Mouse (Mus musculus): ENCODE measurements at regions not wholly inside any gene's neighbourhood (a gene's known extent, or its start where the extent isn't known, plus 50 kb on each side); places are given as distances from the start of the nearest gene placed in this dataset.

DNA sequence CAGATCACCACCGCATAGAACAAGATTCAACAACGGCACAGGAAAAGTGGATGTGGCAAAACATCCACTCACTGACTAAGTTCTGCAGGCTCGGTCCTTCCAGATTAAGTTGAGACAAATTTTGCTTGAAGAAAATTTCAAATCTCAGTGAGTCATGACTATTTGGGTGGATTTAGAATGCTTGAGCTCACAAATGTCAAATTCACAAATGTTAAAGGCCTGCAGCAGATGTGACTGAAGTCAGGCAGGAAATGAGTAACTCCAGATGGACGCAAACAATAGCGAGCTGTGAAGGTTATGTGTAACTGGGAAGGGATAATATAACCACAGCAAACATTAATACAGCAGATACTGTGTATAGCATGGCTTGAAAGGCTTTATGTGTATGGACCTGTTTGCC is 198.5 kb upstream of the Zbtb20 start:
- no peak overlapping the region for H3K4me3 ChIP-seq (replicated peaks)
- no peaks in the 10 kb centered on the region for H3K36me3 ChIP-seq
- H3K4me2 ChIP-seq (replicated peaks): no peak overlapping the region
- H3K27ac ChIP-seq (replicated peaks): no peak overlapping the region
- WGBS: 68% methylated on average over 5 of the region's 5 CpGs
- no peaks in the 10 kb centered on the region for H3K4me1 ChIP-seq
- H3K27me3 ChIP-seq: no peaks in the 10 kb centered on the region
- no peak for ATAC-seq (ENCODE audit: insufficient number of reproducible peaks, low FRiP score, low TSS enrichment, low read depth)
- H3K9ac ChIP-seq: no peak overlapping the region
- H3K9me3 ChIP-seq (replicated peaks): no peaks in the 10 kb centered on the region

DNA sequence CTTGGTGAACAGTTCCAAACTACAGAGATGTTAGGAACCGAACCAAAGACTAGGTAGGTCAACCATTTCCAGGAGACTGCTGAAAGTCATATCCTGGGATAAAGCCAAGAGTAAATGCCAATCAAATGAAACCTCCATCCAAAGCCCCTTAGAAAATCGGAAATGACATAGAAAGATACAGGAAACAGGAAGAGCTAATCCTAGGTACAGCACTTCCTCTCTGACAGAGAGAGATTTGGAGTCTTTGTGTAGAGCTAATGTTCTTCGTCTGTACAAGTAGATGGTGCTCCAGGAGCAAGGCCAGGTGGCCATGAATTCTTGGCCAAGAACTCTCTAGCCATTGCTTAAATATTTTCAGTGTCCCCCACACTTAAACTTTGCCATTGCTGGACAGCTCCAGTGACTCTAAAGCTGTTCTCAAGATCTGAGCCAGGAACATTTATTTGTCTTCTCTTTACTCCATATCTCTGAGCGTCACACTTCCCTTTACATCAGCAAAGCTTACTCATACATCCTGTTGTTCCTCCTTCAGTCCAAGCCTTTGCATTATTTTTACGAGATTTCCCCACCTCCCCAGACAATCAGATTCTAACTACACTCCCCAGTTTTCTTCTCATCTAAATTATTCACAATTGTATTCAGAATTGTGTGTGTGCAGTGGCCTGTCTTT is 199.1 kb upstream of the Zbtb20 start:
- H3K4me3 ChIP-seq (replicated peaks): no peak overlapping the region
- 71% methylated on average over 5 of the region's 5 CpGs for WGBS
- H3K9me3 ChIP-seq (replicated peaks): no peaks in the 10 kb centered on the region
- ATAC-seq (ENCODE audit: insufficient number of reproducible peaks, low FRiP score, low TSS enrichment, low read depth): no peak
- H3K27me3 ChIP-seq: no peaks in the 10 kb centered on the region
- no peak overlapping the region for H3K4me2 ChIP-seq (replicated peaks)
- no peak overlapping the region for H3K27ac ChIP-seq (replicated peaks)
- no peak overlapping the region for H3K9ac ChIP-seq
- H3K4me1 ChIP-seq: no peaks in the 10 kb centered on the region
- no peaks in the 10 kb centered on the region for H3K36me3 ChIP-seq

DNA sequence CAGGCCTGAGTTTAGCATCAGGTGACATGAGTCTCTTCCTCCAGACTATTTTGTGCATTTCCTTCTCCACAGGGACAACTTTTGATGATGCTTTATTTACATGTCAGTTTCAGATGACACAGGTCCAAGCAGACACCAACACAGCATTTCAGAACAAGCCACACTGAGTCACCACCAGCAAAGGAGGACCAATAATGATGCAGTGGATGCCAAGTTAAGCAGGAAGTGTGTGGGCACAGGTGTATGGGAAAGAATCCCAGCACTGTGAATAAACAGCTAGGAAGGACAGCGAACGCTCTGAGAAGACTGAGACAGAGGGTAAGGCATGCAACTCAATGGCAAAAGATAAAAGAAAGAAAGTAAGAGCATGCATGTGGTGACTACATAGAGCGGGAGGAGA is 200.7 kb upstream of the Zbtb20 start:
- no peaks in the 10 kb centered on the region for H3K9me3 ChIP-seq (replicated peaks)
- no peak overlapping the region for H3K27ac ChIP-seq (replicated peaks)
- ATAC-seq (ENCODE audit: insufficient number of reproducible peaks, low FRiP score, low TSS enrichment, low read depth): no peak
- H3K4me2 ChIP-seq (replicated peaks): no peak overlapping the region
- 89% methylated on average over 3 of the region's 3 CpGs for WGBS
- no peaks in the 10 kb centered on the region for H3K27me3 ChIP-seq
- no peaks in the 10 kb centered on the region for H3K4me1 ChIP-seq
- no peak overlapping the region for H3K9ac ChIP-seq
- H3K4me3 ChIP-seq (replicated peaks): no peak overlapping the region
- no peaks in the 10 kb centered on the region for H3K36me3 ChIP-seq

DNA sequence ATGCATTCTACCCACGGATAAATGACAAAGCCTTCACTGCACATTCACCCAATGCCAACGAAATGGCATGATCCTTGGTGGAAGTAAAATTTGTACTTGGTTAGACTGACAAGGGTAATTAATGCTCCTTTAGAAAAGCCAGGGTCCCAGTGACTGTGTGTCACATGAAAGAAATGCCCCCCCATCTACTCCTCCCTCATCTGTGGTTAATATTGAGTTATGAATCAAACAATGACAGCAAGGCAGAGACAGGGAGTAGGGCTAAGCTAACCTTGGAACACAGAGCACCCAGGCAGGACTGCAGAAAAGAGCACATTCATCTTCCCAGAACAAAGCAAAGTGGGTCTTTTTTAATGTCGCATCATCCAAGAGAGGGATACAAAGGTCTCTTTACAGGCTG is 209.1 kb upstream of the Zbtb20 start:
- H3K4me1 ChIP-seq: no peaks in the 10 kb centered on the region
- no peak overlapping the region for H3K27ac ChIP-seq (replicated peaks)
- no peaks in the 10 kb centered on the region for H3K9me3 ChIP-seq (replicated peaks)
- no peak overlapping the region for H3K4me2 ChIP-seq (replicated peaks)
- no peak for ATAC-seq (ENCODE audit: insufficient number of reproducible peaks, low FRiP score, low TSS enrichment, low read depth)
- H3K27me3 ChIP-seq: no peaks in the 10 kb centered on the region
- 76% methylated on average over 3 of the region's 3 CpGs for WGBS
- no peak overlapping the region for H3K9ac ChIP-seq
- no peaks in the 10 kb centered on the region for H3K36me3 ChIP-seq
- no peak overlapping the region for H3K4me3 ChIP-seq (replicated peaks)

DNA sequence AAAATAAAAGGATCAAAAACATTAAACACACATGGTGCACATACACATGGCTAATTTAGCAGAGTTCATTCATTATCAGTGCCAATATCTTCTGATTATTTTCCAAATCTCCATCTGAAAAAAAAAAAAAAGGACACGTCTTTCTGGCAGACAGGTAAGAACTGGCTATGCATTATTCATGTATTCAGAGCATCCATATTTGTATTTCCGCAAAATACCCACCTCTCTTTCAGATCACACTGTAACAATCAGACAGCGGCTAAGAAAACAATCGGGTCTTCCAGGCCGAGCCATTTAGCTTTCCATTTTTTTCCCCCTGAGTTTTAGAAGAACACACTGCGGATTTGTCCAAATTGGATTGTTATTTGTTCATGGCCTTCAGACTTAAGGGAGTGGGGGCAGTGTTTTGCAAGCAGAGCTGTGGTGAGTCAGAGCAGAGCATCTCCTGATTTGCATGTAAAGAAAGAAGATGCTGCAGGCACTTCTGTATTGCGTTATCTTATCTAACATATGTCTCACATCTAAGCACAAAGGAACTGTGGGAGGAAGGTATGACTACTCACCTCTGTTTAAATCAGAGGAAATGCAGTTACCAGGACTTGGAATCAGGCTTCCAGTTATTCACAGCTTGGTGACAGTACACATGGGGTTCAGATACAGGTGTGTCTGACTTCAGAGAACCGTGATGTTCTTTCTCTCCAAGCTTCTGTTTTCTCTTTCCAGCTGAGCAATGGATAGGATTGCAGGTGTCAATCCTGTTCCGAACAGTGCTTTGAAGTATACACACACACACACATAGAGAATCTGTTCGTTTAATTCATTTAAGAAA is 223.6 kb upstream of the Zbtb20 start:
- 78% methylated on average over 10 of the region's 10 CpGs for WGBS
- H3K4me2 ChIP-seq (replicated peaks): no peak overlapping the region

DNA sequence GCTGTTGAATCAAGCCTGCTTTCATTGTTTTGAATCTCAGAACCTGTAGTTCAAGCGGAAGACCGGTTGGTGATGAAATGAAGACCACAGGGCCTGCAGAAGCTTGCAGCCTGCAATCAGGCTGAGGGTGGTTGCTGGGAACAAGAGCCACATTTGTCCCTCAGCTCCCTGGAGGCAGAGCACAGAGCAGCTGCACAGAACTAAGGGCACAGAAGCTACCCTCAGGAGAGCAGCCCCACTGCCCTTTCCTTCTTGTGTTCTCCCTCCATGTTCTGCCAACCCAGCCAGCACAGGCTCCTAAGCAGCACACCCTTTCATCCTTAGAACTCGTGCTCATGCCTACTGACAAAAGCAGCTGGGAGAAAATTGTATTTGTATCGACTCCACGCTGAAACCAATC is 225.9 kb upstream of the Zbtb20 start:
- ATAC-seq (ENCODE audit: insufficient number of reproducible peaks, low FRiP score, low TSS enrichment, low read depth): no peak
- H3K4me2 ChIP-seq (replicated peaks): no peak overlapping the region
- no peaks in the 10 kb centered on the region for H3K4me1 ChIP-seq
- H3K27me3 ChIP-seq: no peaks in the 10 kb centered on the region
- H3K36me3 ChIP-seq: no peaks in the 10 kb centered on the region
- no peak overlapping the region for H3K4me3 ChIP-seq (replicated peaks)
- no peak overlapping the region for H3K9ac ChIP-seq
- no peak overlapping the region for H3K27ac ChIP-seq (replicated peaks)
- WGBS: 47% methylated on average over 5 of the region's 5 CpGs
- no peaks in the 10 kb centered on the region for H3K9me3 ChIP-seq (replicated peaks)

More for the DNA sequence above, 223.6 kb upstream of the Zbtb20 start:
- H3K27ac ChIP-seq (replicated peaks): no peak overlapping the region
- H3K27me3 ChIP-seq: no peaks in the 10 kb centered on the region
- H3K4me3 ChIP-seq (replicated peaks): no peak overlapping the region
- H3K9ac ChIP-seq: no peak overlapping the region
- ATAC-seq (ENCODE audit: insufficient number of reproducible peaks, low FRiP score, low TSS enrichment, low read depth): no peak
- no peaks in the 10 kb centered on the region for H3K9me3 ChIP-seq (replicated peaks)
- no peaks in the 10 kb centered on the region for H3K4me1 ChIP-seq
- H3K36me3 ChIP-seq: no peaks in the 10 kb centered on the region

DNA sequence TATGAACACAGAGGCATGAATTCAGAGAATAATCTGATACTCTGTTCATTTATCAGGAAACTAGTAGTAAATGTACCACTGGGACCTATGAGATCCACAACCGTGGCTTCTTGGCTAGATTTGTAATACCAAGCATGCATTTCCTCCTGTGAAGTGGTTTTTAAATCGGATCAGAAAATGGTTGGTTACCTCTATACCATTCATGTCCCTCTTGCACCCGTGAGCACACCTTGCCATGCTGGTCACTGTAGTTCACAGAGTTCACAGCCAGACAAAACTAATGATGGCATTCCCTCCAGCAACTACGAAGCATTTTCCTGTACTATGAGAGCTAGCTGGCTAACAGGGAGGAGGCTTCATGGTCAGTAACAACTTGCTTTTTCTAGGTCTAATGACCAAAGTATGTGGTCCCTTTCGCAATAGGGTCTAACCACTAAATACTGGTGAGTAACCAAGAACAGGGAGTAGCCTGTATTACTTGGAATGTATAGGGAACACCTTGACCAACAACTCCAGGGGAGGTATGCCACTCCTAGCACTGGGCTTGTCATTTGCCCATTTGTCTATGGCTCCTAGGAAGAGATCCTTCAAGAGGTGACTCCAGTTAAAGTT is 227.0 kb upstream of the Zbtb20 start:
- H3K4me2 ChIP-seq (replicated peaks): no peak overlapping the region
- ATAC-seq (ENCODE audit: insufficient number of reproducible peaks, low FRiP score, low TSS enrichment, low read depth): no peak
- 86% methylated on average over 5 of the region's 5 CpGs for WGBS

DNA sequence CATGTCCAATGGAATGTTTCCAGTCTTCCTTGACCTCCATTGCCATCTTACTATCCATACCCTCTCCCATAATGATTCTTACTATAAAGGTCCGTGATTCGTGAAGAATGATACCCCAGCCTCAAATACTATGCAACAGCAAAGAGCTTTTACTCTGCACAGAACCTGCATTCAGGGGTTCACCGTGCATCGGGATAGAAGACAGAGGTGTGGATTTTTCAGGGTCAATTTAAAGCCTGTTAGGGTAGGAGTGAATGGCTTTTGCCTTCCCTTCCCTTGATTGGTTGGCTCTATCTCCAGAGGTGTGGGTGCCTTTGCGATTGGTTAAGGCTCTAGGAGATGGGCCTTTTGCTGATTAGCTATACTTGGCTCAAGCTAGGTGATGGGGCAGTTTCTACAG is 227.9 kb upstream of the Zbtb20 start:
- no peaks in the 10 kb centered on the region for H3K36me3 ChIP-seq

More for the DNA sequence above, 227.0 kb upstream of the Zbtb20 start:
- H3K9me3 ChIP-seq (replicated peaks): no peaks in the 10 kb centered on the region
- no peaks in the 10 kb centered on the region for H3K4me1 ChIP-seq
- no peak overlapping the region for H3K9ac ChIP-seq
- H3K36me3 ChIP-seq: no peaks in the 10 kb centered on the region
- no peaks in the 10 kb centered on the region for H3K27me3 ChIP-seq
- no peak overlapping the region for H3K4me3 ChIP-seq (replicated peaks)
- H3K27ac ChIP-seq (replicated peaks): no peak overlapping the region

DNA sequence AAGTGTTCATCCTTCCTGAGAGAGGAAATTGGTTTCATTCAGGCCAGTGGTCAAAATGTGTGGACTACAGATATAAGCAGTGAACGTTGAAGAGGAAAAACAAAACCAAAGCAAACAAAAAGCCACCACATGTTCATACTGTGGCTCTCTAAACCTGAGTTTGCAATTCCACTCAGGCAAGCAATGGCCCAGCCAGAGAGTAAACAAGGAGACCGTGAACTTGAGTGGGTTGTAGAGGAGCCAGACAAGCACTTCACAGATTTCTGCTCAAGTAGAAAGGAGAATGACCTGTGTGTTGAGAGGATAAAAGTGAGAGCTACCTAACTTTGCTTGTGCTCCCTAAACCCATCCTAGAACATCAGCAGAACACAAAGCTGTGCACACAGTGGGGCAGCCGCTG is 239.9 kb upstream of the Zbtb20 start:
- H3K27ac ChIP-seq (replicated peaks): no peak overlapping the region
- H3K36me3 ChIP-seq: no peaks in the 10 kb centered on the region
- H3K4me3 ChIP-seq (replicated peaks): no peak overlapping the region
- H3K4me1 ChIP-seq: no peaks in the 10 kb centered on the region
- H3K4me2 ChIP-seq (replicated peaks): no peak overlapping the region
- no peaks in the 10 kb centered on the region for H3K9me3 ChIP-seq (replicated peaks)
- H3K9ac ChIP-seq: no peak overlapping the region
- ATAC-seq (ENCODE audit: insufficient number of reproducible peaks, low FRiP score, low TSS enrichment, low read depth): no peak
- 73% methylated on average over 3 of the region's 3 CpGs for whole genome bisulfite sequencing
- no peaks in the 10 kb centered on the region for H3K27me3 ChIP-seq

More for the DNA sequence above, 227.9 kb upstream of the Zbtb20 start:
- no peak overlapping the region for H3K9ac ChIP-seq
- WGBS: 94% methylated on average over 5 of the region's 5 CpGs
- H3K27me3 ChIP-seq: no peaks in the 10 kb centered on the region
- no peaks in the 10 kb centered on the region for H3K9me3 ChIP-seq (replicated peaks)
- H3K4me3 ChIP-seq (replicated peaks): no peak overlapping the region
- no peaks in the 10 kb centered on the region for H3K4me1 ChIP-seq
- H3K27ac ChIP-seq (replicated peaks): no peak overlapping the region
- no peak overlapping the region for H3K4me2 ChIP-seq (replicated peaks)
- no peak for ATAC-seq (ENCODE audit: insufficient number of reproducible peaks, low FRiP score, low TSS enrichment, low read depth)

DNA sequence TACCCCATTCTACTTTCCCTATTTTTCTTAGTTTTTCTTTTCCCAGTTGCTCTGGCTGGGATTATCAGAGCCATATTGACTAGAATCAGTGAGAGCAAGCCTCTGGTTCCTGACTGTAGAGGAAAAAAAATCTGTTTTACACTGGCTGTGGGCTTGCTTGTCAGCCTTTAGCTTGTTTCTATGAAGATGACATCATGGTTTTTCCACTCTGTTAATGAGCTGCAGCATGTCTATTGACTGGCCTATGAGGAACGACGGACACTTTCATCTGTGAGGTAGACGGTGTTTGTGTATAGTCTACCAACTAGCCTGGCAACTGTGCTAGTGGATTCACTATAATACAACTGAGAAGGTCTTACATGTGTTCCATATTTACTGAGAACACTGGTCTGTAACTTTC is 248.0 kb upstream of the Zbtb20 start:
- Histone ChIP-seq H3K4me1 (no peaks in the 10 kb centered on the region), H3K9ac (no peak overlapping the region), H3K4me3 (replicated peaks) (no peak overlapping the region), H3K27me3 (no peaks in the 10 kb centered on the region), H3K9me3 (replicated peaks) (no peaks in the 10 kb centered on the region), H3K27ac (replicated peaks) (no peak overlapping the region), H3K4me2 (replicated peaks) (no peak overlapping the region), H3K36me3 (no peaks in the 10 kb centered on the region)
- ATAC-seq (ENCODE audit: insufficient number of reproducible peaks, low FRiP score, low TSS enrichment, low read depth): no peak
- WGBS: 61% methylated on average over 3 of the region's 3 CpGs

DNA sequence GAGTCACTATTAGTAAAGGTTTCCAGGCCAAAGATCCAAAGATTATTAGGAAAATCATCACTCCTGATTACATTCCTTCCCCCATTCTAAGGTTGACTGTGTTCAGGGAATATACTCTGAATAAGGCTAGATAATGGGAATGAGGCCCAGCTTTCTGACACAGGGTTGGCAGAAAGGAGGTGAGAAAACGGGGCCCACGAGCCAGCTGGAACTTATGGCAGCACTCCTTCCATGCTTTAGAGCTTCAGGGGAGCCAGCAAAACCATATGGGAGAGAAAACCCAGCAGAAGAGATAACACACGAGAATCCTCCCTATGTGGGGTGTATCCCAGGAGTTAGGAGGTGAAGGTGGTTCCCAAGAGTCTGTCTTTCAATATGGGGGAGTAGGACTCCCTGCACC is 259.8 kb upstream of the Zbtb20 start:
- Histone ChIP-seq H3K27ac (replicated peaks) (no peak overlapping the region), H3K27me3 (no peaks in the 10 kb centered on the region), H3K4me2 (replicated peaks) (no peak overlapping the region), H3K36me3 (no peaks in the 10 kb centered on the region), H3K9me3 (replicated peaks) (no peaks in the 10 kb centered on the region), H3K9ac (no peak overlapping the region), H3K4me3 (replicated peaks) (no peak overlapping the region), H3K4me1 (no peaks in the 10 kb centered on the region)
- WGBS: 68% methylated on average over 3 of the region's 3 CpGs
- ATAC-seq (ENCODE audit: insufficient number of reproducible peaks, low FRiP score, low TSS enrichment, low read depth): no peak

All from embryonic facial prominence, embryonic 15.5 days (tissue).